Mouse (Mus musculus) T-helper 2 cell (primary cell): ENCODE data around the gene Zfp87.

Experiments
- in situ Hi-C: fragments of 300-600 bp; cut with MboI, MseI; formaldehyde crosslinking; loops from one replicate; pipeline ENCODE4 v1.15.1; 2025; ENCODE audit warnings: high pct_unique_total_duplicates

Zfp87 gene

DNA sequence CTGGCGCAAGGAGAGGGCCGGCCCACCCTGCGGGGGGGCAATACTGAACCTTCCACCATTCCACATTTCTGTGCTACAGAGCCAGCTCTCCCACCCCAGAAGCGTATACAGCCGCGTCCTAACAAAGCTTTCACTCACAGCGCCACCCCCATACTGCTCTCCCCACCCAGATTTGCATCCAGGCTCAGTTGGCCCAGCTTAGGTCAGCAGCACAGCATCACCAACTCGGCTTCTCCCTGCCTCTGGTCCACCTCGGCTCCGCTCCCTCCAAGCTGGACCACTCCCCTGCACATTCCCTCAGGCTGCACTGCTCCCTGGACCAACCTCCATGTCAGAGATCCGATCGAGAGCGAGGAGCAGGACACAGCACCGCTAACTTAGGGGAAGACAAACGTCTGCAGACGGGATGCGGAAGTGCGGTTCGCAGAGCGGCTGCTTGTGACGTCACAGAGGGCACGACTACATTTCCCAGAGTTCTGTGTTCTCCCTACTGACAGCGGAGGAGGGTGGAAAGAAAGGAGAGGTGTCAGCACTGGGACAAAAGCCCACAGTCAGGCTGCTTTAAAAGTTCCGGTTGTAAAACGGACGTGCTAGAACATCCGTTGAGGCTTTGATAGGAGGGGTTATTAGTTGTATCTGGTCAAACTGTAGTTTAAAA lies at the start of gene Zfp87, which contains the start of gene Gm26965:
Zfp87 (minus strand) TSS at position 425 of the 658 bp plus-strand sequence.
Gm26965 (minus strand) TSS at position 399 of the 658 bp plus-strand sequence.
- in situ Hi-C loops: loop anchor here (10.0 kb wide), 1 partner anchor 161 kb away; the partner anchor contains the start of genes Gm28044 and Zfp953

DNA sequence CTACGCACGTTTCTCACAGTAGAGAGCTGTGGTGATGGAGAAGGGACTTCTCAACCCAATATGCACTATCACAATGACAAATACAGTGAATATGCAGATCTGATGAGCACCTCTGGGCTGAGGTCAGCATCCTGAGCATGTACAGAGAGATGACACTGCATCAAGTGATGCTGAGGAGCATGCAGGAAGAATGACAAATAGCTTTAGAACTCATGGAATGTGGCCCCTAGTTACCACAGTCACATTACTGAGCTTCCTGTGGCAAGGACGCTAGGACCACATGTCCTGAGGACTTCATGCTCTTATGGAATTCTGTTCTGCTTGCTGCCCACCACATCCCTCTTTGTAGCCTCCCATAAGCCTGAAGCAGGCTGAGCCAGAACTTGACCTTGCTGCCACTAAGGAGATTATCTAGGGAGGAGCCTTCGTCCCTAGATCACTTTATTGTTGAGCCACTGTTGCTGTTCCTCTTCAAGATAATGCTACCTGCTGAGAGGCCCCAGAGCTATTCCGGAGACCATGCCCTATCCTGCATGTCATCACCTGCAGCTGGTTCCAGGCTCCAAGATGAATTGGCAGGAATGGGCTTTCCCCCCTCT lies 46.7 kb upstream of the Zfp87 start:
- in situ Hi-C loops: no loop called here

DNA sequence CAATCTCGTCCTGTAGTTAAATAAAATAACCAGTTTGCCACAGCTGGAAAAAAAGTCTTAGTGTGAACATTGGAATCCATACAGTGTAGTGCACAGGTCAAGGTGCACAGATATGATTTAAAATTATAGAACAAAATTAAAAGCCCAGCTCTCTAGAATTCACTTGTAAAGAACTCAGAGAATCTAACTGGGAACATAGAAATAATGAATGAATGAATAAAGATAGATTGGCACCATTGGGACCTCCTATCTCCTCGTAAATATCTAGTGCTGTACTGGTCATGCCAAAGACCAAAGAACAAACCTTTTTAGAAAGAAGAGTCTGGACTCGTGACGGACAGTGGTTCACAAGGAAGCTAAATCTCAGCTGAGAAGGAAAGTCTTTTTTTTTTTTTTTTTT lies 27.8 kb upstream of the Zfp87 start, which contains the start of gene Zfp748:
Zfp748 (minus strand) TSS at position 101 of the 400 bp plus-strand sequence.
- in situ Hi-C loops: no loop called here

DNA sequence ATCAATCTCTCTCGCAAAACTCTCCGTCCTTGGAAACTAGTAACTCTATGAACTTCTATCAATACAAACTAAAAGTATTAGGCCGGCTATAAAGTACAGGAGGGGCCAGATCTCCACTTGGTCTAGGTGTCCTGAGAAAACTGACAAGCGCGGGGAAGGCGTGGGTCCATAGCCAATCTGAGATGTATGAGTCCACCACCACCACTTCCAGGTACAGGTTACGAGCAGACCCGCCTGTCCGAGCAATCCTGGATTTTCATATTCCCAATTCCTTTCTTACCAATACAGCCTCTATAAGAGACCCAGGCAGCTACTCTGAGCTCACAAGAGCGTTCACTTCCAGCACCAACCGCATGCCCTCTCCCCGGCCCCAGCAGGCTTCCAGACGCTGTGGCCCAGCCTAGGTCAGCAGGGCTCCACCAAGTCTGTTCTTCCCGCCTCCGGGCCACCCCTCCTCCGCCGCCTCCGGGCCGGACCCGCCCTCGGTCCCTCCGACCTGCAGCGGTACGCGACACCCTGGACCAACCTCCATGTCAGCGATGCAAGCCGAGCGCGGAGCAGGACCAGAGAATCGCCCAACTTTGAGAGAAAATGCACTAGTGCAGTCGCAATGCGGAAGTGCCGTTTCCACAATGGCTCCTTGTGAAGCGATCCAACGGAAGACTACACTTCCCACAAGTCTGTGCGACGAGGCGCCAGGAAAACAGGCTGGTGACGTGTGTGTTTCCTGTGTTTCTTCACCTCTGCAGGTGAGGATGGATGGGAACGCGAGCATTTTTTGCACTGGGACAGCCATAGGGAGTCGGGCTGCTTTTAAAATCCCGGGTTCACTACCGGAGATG lies 26.7 kb upstream of the Zfp87 start:
- in situ Hi-C loops: no loop called here

DNA sequence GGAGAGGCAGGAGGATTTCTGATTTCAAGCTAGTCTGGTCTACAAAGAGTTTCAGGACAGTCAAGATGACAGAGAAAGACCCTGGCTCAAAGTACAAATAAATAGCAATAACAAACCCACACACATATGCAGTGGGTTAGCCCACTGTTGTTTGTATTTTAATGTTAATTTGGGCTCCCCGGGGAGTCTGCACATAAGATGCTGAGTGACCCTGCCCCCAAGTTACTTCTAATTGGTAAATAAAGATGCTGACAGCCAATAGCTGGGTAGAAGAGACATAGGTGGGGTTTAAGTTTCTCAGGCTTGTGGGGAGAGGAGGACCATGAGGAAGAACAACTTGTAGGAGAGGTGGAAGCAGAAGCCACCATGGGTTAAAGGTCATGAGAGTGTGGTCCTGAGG lies 20.0 kb upstream of the Zfp87 start:
- in situ Hi-C loops: no loop called here

DNA sequence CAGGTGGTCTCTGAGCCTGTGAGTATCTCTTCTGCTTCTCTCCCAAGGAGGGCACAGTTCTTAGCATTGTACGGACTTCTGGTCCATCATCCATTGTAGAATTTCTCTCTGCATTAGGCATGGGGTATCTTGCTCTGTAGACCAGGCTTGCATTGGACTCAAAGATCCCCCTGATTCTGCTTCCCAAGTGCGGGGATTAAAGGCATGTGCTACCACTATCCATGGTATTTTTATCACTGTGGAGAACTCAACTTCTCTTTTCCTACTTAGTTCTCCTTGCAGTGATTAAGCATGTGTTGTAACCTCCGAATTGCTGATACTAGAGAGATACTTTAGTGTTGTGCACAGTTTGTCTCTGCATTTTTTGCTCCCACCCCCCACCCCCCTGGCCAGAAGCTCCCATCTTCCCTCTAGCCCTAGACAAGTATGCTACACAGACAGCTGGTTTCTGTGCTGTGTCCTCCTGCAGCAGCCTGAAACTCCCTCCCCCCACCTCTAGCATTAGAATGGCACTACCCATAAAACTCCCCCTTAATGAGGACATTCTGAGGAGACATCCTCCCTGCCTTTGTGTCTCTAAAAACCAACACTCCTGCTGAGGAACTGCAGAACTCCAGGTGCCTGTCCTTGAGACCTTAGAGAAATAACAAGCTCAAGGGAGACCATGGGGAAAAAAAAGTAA lies 1.2 kb upstream of the Zfp87 start:
- in situ Hi-C loops: loop anchor here (10.0 kb wide), 1 partner anchor 162 kb away; the partner anchor contains the start of genes Gm28044 and Zfp953

DNA sequence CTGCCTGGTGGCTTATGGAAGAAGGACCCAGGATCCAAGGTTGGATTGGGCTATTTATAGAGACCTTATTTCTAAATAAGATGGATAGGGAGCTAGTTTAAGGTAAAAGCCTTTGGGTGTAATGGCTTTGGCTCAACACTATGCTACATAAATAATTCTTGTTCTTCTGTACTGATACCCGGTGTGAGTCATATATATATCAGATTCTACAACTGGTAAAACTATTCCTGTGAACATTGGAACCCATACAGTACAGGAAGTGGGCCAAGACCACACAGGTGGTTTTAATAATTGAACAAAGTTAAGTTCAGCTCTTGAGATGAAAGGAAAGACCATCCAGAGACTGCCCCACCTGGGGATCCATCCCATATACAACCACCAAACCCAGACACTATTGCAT lies 25.1 kb downstream of the Zfp87 start:
- in situ Hi-C loops: no loop called here

DNA sequence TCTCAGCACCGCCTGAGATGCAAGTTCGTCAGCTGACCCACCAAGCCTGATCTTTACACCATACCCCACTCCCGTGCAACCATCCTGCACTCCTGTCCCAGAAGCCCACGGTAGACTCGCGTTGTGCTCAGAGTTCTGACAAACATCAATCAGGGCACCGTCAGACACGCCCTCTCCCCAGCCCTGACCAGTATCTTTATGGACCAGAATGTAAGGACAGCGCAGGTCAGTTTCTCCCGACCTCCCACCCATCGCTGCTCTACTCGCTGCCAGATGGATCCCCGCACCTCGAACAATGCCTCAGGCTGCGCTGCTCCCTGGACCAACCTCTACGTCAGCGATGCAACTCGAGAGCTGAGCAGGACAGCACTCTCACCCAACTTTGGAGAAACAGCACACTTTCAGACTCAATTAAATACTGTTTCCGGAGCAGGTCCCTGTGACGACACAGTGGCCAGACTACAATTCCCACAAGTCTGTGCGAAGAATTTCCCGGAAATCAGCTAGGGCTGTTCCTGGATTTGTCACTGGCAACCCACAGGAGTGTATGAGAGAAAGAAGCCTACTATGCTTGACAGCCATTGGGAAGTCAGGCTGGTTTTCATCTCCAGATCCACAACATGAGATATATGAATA lies 25.8 kb downstream of the Zfp87 start, which contains the start of gene Zfp58:
Zfp58 (minus strand) TSS at position 472 of the 636 bp plus-strand sequence.
- in situ Hi-C loops: no loop called here

DNA sequence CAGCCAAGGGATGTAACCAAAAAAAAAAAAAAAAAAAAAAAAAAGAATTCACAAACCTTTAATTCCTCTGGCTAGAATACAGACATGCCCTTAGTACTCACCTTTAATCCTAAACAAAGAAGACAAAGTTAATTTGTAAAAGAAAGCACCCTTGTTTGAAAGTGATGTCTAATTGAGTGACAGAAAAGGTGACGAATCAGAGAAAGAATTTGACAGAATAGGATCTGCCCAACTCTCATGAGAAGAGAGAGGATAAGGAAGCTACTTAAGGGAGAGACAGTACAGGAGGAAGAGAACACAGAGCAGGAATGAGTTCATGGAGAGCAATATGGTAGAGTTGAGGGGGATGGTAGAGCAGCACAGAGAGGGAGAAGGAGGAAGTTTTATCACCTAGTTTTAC lies 30.3 kb downstream of the Zfp87 start:
- in situ Hi-C loops: no loop called here

DNA sequence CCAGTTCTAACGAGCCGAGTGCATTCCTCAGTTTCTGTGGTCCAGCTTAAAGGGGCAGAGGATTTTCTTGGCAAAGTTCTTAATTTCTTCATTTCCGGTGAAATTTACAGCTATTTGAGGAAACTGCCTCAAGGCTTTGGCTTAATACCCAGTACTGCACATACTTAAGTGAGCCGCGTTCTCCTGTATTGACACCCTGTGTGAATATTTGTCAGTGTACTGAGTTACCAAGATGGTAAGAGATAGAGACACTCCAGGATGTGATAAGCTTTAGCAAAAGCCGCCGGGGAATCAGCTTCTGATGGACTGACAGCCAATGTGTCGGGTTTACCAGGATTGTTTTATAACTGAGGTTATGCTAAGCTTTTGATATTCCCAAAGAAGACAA lies 41.6 kb downstream of the Zfp87 start:
- in situ Hi-C loops: no loop called here

DNA sequence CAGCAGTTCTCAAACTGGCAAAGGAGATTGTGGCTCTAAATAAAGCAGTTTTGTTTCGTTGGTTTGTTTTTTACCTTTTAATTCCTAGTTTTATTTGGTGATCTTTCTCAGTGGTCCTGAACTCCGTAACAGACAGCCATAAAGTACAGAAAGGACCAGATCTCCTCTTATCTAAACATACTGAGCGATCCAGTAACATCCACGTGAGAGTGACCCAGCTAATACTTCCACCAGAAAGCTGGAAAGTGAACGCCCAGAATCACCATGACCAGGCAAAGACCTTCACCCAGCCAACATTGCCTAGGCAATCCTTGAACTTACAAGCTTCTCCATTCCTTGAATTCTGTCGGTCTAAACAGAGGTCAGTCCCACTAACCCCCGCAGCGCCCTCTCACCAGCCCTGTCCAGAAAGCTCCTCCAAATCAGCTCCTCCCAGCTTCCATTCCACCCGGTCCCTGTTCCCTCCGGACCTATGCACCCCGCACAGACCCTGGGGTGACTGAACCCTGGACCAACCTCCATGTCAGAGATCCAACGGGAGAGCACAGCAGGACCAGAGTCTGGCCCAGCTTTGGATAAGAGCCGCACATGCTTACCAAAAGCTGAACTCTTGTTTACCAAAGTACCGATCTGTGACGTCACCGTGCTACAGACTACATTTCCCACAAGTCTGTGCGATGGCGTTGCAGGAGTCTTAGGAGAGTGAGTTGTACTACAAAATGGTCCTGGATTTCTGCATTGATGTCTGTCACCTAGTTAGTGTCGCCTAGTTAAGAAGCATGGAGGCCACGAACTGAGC lies 42.2 kb downstream of the Zfp87 start, which contains the start of gene Zfp874b:
Zfp874b (minus strand) TSS at position 634 of the 799 bp plus-strand sequence.
- in situ Hi-C loops: no loop called here

DNA sequence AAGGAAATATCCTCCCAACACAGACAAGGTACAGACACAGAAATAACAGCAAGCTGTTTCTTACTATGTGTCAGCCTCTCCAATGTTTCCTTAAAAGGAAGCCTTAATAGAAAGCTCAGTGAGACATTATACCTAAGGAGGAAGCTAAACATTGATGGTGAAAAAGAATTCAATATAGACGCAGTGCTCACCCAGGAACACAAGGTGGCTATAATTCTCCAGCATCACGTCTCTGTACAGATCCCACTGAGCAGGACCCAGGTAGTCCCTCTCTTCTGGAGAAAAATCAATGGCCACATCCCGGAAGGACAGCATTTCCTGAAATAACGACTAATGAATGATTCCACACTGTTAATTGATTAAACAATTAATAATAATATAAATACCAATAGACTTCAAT lies 44.4 kb downstream of the Zfp87 start:
- in situ Hi-C loops: no loop called here

DNA sequence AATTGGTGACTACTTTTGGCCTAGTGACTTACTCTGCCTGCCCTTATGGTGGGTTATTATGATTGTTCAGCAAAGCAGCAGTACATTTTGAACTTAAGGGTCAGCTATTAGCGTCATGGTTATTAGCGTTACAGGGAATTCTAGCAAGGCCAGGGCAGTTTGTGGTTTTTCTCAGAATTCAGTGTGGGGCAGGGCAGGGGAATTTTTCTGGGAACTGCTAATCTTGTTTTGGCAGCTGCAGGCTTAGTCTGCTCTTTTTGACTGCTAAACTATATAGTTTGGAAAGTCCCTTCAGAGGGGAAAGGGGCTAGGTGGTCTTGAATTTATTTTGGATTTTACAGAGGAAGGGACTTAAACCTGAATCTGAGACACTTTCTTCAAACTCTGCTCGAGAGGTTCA lies 56.7 kb downstream of the Zfp87 start:
- in situ Hi-C loops: no loop called here
